Mouse (Mus musculus) heart, postnatal 0 days (tissue): ENCODE results near the gene Camk2b. TPM values are rescaled to one million over a fixed set of nuclear protein-coding genes. Genes with fewer than 3 reads are reported as not detected.
"Not testable (repeated sequence)": the region's sequence is repeated elsewhere in the genome, so short reads cannot be mapped to it uniquely, and the experiment has no call there.

Experiments
- ATAC-seq: fragments of 200-750 bp; cut with Nextera tagmentation; 2 replicates; pipeline ENCODE4 v1.8.0; 2017; ENCODE audit warnings: low read depth, moderate number of reproducible peaks, moderate library complexity; ENCODE audit not compliant: insufficient read depth
- DNase-seq: peaks from one replicate; pipeline ENCODE4 v3.0.0-alpha.2; 2016; ENCODE audit warnings: low spot score
- H3K27ac ChIP-seq: fragments of 300-500 bp; sonication (generic); 2 replicates; pipeline ENCODE4 v1.5.1; 2014; ENCODE audit warnings: low read depth, mild to moderate bottlenecking
- H3K27me3 ChIP-seq: fragments of 300-500 bp; sonication (generic); 2 replicates; pipeline ENCODE4 v1.6.1; 2014; ENCODE audit warnings: low read length, mixed read lengths; ENCODE audit not compliant: control insufficient read depth, insufficient read depth
- H3K36me3 ChIP-seq: fragments of 300-500 bp; sonication (generic); replicated peaks from 2 replicates; pipeline ENCODE4 v1.6.1; 2014; ENCODE audit warnings: low read length, mixed read lengths; ENCODE audit not compliant: control insufficient read depth, insufficient read depth
- H3K4me1 ChIP-seq: fragments of 300-500 bp; sonication (generic); 2 replicates; pipeline ENCODE4 v1.6.1; 2014; ENCODE audit warnings: antibody characterized with exemption; ENCODE audit not compliant: control insufficient read depth, insufficient read depth
- H3K4me2 ChIP-seq: fragments of 300-500 bp; sonication (generic); 2 replicates; pipeline ENCODE4 v1.6.1; 2014; ENCODE audit warnings: low read depth, mild to moderate bottlenecking, low read length, moderate library complexity
- H3K4me3 ChIP-seq: fragments of 300-500 bp; sonication (generic); 2 replicates; pipeline ENCODE4 v1.5.1; 2014; ENCODE audit warnings: low read depth, low read length
- H3K9ac ChIP-seq: fragments of 300-500 bp; sonication (generic); replicated peaks from 2 replicates; pipeline ENCODE4 v1.6.1; 2014; ENCODE audit warnings: low read depth, low read length, mixed read lengths
- H3K9me3 ChIP-seq: fragments of 300-500 bp; sonication (generic); replicated peaks from 2 replicates; pipeline ENCODE4 v1.6.1; 2016; ENCODE audit warnings: low read length; ENCODE audit not compliant: control insufficient read depth
- CTCF ChIP-seq: IDR thresholded peaks from 2 replicates; pipeline ENCODE4 v1.5.1; 2016; ENCODE audit warnings: antibody characterized with exemption, control low read depth, low read depth
- EP300 ChIP-seq: IDR thresholded peaks from 2 replicates; pipeline ENCODE4 v1.6.1; 2016; ENCODE audit warnings: antibody characterized with exemption, low read depth
- WGBS: fragments of 180-500 bp; shearing (Covaris S2); extraction: QIAGEN DNeasy Blood & Tissue Kit; methylation state at CpG from one replicate; pipeline ENCODE4 v1.1.7; 2014; 5-methylcytosine and 5-hydroxymethylcytosine counted together
- polyA plus RNA-seq: library from polyadenylated mRNA; unstranded; fragments of >200 nt; fragmentation: Nextera tagmentation; extraction: Ambion mirVana; gene quantifications from 2 replicates; pipeline ENCODE4 v1.2.1, GENCODE M21; 2015
- total RNA-seq: library from RNA; depleted of rRNA; stranded (reverse); fragments of >200 nt; gene quantifications from 2 replicates; pipeline ENCODE4 v1.2.3, GENCODE M21; 2014; ENCODE audit warnings: low replicate concordance; rRNA removed

Gene Camk2b
- 3.0 and 6.3 TPM in 2 replicates for total RNA-seq
- 2.5 and 3.4 TPM in 2 replicates for polyA plus RNA-seq

DNA sequence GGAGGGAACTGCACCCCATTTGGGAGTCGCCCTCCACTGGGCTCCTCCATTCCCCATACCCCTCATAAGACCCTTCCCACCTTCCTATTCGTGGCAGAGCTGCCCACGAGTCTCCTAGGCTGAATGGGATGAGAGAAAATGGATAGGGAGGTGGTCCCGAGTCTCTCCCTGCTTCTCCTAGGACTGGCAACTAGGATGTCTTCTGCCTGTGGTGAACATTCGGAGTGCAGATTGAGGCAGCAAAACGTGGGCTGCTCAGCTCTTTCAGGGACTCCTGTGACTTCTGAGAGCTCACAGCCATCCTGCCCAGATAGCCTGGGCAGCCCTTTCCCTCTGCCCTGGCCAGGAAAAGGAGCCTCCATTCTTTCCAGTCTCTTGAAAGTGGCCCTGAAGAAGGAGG lies at the start of gene Camk2b:
Camk2b (minus strand) TSS at position 187 of the 400 bp plus-strand sequence.
- H3K4me3 ChIP-seq = peak within 1 kb of the TSS; percentile 55
- H3K4me2 ChIP-seq = peak within 1 kb of the TSS; percentile 93
- ATAC-seq (no peak), DNase-seq (no peak)
- H3K4me1 ChIP-seq = peaks cover 9% of the 10 kb centered on the region; the same call in 1 of the 2 replicates
- TF ChIP-seq CTCF (no peak), EP300 (no peak)
- WGBS = 16% methylated on average over 6 of the region's 6 CpGs
- no peaks in the 10 kb centered on the region for H3K36me3 ChIP-seq
- H3K9me3 ChIP-seq = no peaks in the 10 kb centered on the region
- H3K9ac ChIP-seq = peak within 1 kb of the TSS; percentile 21; the same call in 1 of the 2 replicates
- no peak within 1 kb of the TSS for H3K27ac ChIP-seq
- H3K27me3 ChIP-seq = peaks cover 71% of the 10 kb centered on the region

DNA sequence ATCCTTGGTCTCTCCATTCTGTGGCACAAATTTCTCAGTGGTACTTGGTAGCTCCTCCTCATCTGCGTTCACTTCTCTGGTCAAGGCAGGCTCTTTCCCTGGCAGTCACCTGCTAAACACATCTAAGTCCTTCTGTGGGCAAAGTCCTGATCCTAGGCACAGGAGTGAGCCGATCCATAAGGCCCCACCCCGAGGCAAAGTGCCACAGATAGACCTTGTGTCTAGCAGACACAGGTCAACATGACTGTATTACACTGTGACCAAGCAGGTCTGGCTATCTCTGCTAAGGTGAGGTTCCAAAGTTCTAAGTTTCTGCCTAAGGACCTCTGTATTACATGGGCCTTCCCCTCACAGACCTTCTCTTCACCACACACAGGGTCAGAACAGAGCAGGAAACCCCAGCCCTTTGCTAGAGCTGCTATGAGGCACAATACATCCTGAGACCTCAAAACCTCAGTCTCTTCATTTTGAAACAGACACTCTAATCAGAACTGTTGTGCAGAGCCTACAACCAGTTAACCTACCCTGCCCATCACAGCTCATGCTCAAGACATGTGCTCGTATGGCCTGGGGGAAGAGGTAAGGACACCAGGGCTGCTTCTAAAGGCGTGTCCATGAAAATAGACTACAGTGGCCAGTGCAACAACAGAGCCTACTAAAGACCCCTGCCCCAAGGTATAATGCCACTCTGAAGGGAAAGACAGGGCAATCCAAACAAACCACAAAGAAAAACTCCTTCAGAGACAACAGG lies 45.7 kb upstream of the Camk2b start:
- WGBS = 89% methylated on average over 5 of the region's 5 CpGs
- Histone ChIP-seq H3K9me3 (no peaks in the 10 kb centered on the region), H3K4me1 (no peaks in the 10 kb centered on the region), H3K36me3 (peaks cover 56% of the 10 kb centered on the region), H3K9ac (no peak overlapping the region), H3K4me3 (no peak overlapping the region), H3K27me3 (no peaks in the 10 kb centered on the region), H3K27ac (no peak overlapping the region), H3K4me2 (no peak overlapping the region)
- DNase-seq (no peak), ATAC-seq (no peak)
- TF ChIP-seq CTCF = no peak
- TF ChIP-seq EP300 = no peak

DNA sequence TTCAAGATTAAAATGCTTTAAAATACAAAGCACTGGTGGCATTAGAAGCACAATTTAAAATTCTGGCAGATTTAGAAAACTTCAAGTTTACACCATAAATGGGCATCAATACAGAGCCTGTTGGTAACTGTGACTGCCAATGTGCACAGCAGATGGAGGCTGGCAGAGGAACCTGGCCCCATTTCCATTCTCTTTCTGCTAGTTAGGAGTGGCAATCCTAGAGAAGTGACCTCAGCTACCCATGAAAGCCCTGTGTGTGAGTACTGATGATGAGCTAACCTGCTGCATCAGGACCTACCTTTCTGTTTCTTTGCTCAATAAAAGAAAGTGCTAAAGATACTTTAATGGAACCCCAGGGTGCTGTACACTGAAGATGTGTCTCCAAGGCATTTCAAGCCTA lies 43.8 kb upstream of the Camk2b start:
- TF ChIP-seq EP300 (no peak), CTCF (no peak)
- Histone ChIP-seq H3K9ac (no peak overlapping the region), H3K4me1 (no peaks in the 10 kb centered on the region), H3K36me3 (peaks cover 62% of the 10 kb centered on the region), H3K4me3 (no peak overlapping the region), H3K9me3 (no peaks in the 10 kb centered on the region), H3K27ac (no peak overlapping the region), H3K4me2 (no peak overlapping the region), H3K27me3 (no peaks in the 10 kb centered on the region)
- DNase-seq (no peak), ATAC-seq (no peak)

DNA sequence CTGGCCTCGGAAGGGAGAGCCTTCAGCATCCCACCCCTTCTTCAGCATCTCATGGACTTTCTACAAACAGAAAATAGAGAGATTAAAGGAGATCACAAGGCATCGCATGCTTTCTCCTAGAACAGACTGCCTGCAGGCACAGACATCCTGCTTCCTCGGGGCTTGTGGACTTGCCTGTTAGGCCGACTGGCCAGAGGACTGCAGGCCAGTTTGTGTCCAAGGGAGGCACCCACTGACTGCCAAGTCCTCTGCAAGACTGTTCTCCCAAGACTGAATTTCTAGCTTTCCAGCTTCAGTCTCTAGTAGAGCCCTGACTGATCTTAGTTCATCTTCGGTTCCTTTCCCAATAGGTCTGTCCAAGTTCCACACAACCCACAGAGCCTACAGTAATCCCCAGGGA lies 42.1 kb upstream of the Camk2b start:
- Histone ChIP-seq H3K4me3 (no peak overlapping the region), H3K4me2 (no peak overlapping the region), H3K9me3 (no peaks in the 10 kb centered on the region), H3K9ac (no peak overlapping the region), H3K27ac (no peak overlapping the region), H3K36me3 (peaks cover 57% of the 10 kb centered on the region), H3K4me1 (no peaks in the 10 kb centered on the region), H3K27me3 (no peaks in the 10 kb centered on the region)
- DNase-seq = no peak
- TF ChIP-seq EP300 (no peak), CTCF (no peak)
- ATAC-seq = no peak
- WGBS = 89% methylated on average over 5 of the region's 5 CpGs

DNA sequence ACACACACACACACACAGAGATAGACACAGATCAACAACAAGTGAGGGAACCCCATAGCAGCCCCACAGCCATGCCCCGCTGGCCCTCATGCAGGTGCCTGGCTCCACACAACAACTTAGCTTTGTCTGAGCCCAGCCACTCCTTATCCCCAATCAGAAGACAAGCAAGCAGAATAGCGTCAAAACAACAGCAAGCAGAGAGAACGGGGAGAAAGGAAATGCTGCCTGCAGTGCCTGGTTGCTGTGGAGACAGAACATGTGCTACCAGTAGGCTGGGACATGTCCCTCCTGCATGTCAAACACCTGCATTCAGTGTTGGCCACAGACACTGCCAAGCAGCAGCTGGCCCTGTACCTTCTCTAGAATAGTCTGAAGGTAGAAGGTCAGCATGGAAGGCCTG lies 41.6 kb upstream of the Camk2b start:
- H3K4me1 ChIP-seq = no peaks in the 10 kb centered on the region
- no peak overlapping the region for H3K9ac ChIP-seq
- no peaks in the 10 kb centered on the region for H3K27me3 ChIP-seq
- H3K36me3 ChIP-seq = peaks cover 51% of the 10 kb centered on the region
- H3K4me2 ChIP-seq = no peak overlapping the region
- no peak overlapping the region for H3K4me3 ChIP-seq
- no peaks in the 10 kb centered on the region for H3K9me3 ChIP-seq
- 71% methylated on average over 3 of the region's 3 CpGs for WGBS
- no peak overlapping the region for H3K27ac ChIP-seq
- TF ChIP-seq CTCF (no peak), EP300 (no peak)
- ATAC-seq (no peak), DNase-seq (no peak)

DNA sequence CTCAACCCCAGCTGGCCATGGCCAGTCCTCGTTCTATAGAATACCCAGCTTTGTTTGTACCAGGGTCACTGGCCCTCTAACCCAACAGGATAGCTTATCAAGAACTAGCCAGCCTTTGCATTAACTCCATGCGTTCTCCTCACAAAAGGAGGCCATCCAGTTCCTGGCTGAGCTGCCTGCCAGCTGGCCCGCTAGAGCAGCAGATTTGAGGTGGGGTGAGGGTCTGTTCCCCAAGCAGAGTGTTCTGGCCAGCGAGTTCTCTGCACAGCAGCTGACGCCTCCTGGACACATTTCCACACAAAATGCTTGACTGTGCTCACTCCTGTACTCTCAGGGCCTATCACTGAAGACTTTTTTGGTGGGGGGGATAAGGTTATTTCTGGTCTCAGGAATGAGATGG lies 38.6 kb upstream of the Camk2b start:
- TF ChIP-seq EP300 (no peak), CTCF (no peak)
- DNase-seq (no peak), ATAC-seq (no peak)
- no peak overlapping the region for H3K4me2 ChIP-seq
- no peaks in the 10 kb centered on the region for H3K9me3 ChIP-seq
- H3K36me3 ChIP-seq = peaks cover 24% of the 10 kb centered on the region
- H3K4me1 ChIP-seq = no peaks in the 10 kb centered on the region
- no peak overlapping the region for H3K27ac ChIP-seq
- no peaks in the 10 kb centered on the region for H3K27me3 ChIP-seq
- no peak overlapping the region for H3K4me3 ChIP-seq
- 73% methylated on average over 5 of the region's 5 CpGs for WGBS
- no peak overlapping the region for H3K9ac ChIP-seq

DNA sequence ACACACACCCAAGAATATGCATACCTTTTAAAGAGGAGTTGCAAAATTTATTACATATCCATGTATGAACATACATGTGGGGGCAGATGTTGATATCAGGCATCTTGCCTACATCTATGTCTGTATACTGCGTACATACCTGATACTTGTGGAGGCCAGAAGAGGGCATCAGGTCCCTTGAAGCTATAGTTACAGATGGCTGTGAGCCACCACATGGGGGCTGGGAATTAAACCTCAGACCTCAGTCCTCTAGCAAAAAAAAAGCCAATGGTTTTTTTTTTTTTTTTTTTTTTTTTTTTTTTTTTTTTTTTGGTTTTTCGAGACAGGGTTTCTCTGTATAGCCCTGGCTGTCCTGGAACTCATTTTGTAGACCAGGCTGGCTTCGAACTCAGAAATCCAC lies 30.5 kb upstream of the Camk2b start:
- not testable (repeated sequence) for H3K9ac ChIP-seq, DNase-seq, H3K36me3 ChIP-seq, H3K9me3 ChIP-seq, H3K4me1 ChIP-seq, H3K27ac ChIP-seq, H3K4me2 ChIP-seq, H3K27me3 ChIP-seq, H3K4me3 ChIP-seq, ATAC-seq
- 95% methylated on average over 2 of the region's 3 CpGs for WGBS
